Comparison of ENCODE assay signal across 13 mouse cellular contexts in the genomic region with DNA sequence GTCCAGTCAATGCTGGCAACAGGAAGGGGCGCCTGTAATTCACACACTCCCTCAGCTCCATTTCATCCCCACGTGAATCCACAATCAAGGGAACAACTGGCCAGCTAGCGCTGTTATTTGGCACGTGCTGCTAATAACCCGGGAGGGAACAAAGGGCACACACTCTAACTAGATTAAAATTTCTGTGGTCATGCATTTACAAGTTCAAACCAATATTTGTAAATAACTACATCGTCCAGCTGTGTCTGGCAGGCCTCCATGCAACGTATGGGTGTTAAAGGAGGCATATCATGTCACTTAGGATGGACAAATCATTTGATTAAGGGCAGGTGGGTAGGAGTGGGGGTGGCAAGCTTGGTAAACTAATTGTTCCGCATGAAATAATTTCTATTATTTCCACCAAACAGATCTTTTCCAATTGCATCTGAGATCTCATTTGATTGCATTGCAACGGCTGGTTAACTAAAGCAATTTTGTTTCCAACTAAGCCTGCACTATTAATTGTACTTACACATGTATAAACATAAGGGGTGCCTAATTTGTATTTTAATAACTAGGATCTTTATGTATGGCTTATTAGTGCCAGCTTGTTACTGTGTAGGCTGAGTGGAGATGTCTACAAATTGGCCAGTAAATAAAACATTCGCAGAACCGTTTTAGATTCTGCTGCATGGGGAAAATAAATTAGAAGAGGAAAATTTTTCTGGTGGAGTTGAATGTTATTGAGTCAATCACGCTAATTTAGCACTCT.
A peak's percentile ranks its signal among the peaks of the same experiment; 100 is the strongest.
DNase-seq lines count a peak whose midpoint lies in the region; ATAC-seq lines count a peak whose summit lies in the region.
"Had no signal": no experiment of that assay in that cellular context is flagged by ENCODE, and none has a peak within 500 bp of the region (broad histone marks: within the 10 kb centered on the region; RNA-seq: fewer than 3 reads in every experiment).

No protein-coding gene starts in this region.

- peak; percentile 9 for DNase-seq in embryo, embryonic 10.5 days (ENCODE audit: low spot score)
- no peak for DNase-seq in embryo, embryonic 10 days (ENCODE audit: low spot score)
- DNase-seq in kidney, postnatal 4 days: peak; percentile 3 to 6
- peak; percentile 42 for DNase-seq in hindbrain, embryonic 14.5 days (ENCODE audit: low spot score)
- DNase-seq in cerebellum, postnatal 25 days: no peak
- no peak for DNase-seq in right cerebral cortex, postnatal 36 days (ENCODE audit: low spot score in 2 of 2)
- DNase-seq: cerebellum, adult 2 months; thymus, postnatal 14 days had no signal

- no peak; the same call in 1 of the 2 replicates for ATAC-seq in kidney, embryonic 16.5 days (ENCODE audit: low FRiP score, low TSS enrichment)
- ATAC-seq in hindbrain, embryonic 14.5 days (ENCODE audit: low FRiP score): peak; percentile 80; the same call in 1 of the 2 replicates
- ATAC-seq in neural tube, embryonic 12.5 days (ENCODE audit: low FRiP score, low read depth): peak; percentile 84
- ATAC-seq: intestine, embryonic 16.5 days; lung, postnatal 0 days had no signal

- no peak overlapping the region for H3K9ac ChIP-seq in kidney, embryonic 16.5 days (replicated peaks; ENCODE audit: low read length)
- no peak overlapping the region for H3K9ac ChIP-seq in hindbrain, embryonic 14.5 days
- no peak overlapping the region for H3K9ac ChIP-seq in neural tube, embryonic 12.5 days

- H3K27ac ChIP-seq in kidney, embryonic 16.5 days (ENCODE audit: low read length): no peak overlapping the region
- H3K27ac ChIP-seq in hindbrain, embryonic 14.5 days: peak overlapping the region; percentile 46; the same call in 1 of the 2 replicates
- H3K27ac ChIP-seq in neural tube, embryonic 12.5 days: no peak overlapping the region

- WGBS in kidney, embryonic 16.5 days: 50% methylated on average over 12 of the region's 12 CpGs
- 39% methylated on average over 12 of the region's 12 CpGs for WGBS in hindbrain, embryonic 14.5 days
- 55% methylated on average over 12 of the region's 12 CpGs for WGBS in neural tube, embryonic 12.5 days

- no peaks in the 10 kb centered on the region for H3K9me3 ChIP-seq in kidney, embryonic 16.5 days (ENCODE audit: low read length)
- no peaks in the 10 kb centered on the region for H3K9me3 ChIP-seq in hindbrain, embryonic 14.5 days (ENCODE audit: control insufficient read depth, low read length)
- no peaks in the 10 kb centered on the region for H3K9me3 ChIP-seq in neural tube, embryonic 12.5 days

- no peaks in the 10 kb centered on the region for H3K27me3 ChIP-seq in kidney, embryonic 16.5 days (ENCODE audit: insufficient read depth, low read length)
- H3K27me3 ChIP-seq in hindbrain, embryonic 14.5 days (ENCODE audit: control insufficient read depth, insufficient read depth, low read length): no peaks in the 10 kb centered on the region
- H3K27me3 ChIP-seq in neural tube, embryonic 12.5 days (replicated peaks): no peaks in the 10 kb centered on the region

- no peaks in the 10 kb centered on the region; the same call in 1 of the 2 replicates for H3K36me3 ChIP-seq in kidney, embryonic 16.5 days (ENCODE audit: insufficient read depth, low read length)
- H3K36me3 ChIP-seq in hindbrain, embryonic 14.5 days (replicated peaks; ENCODE audit: control insufficient read depth, insufficient read depth): no peaks in the 10 kb centered on the region
- H3K36me3 ChIP-seq in neural tube, embryonic 12.5 days: no peaks in the 10 kb centered on the region

- no peaks in the 10 kb centered on the region for H3K4me1 ChIP-seq in kidney, embryonic 16.5 days (ENCODE audit: insufficient read depth, low read length)
- H3K4me1 ChIP-seq in hindbrain, embryonic 14.5 days (replicated peaks; ENCODE audit: control insufficient read depth, insufficient read depth, low read length): peaks cover 8% of the 10 kb centered on the region
- no peaks in the 10 kb centered on the region for H3K4me1 ChIP-seq in neural tube, embryonic 12.5 days

- no peak overlapping the region for H3K4me2 ChIP-seq in kidney, embryonic 16.5 days (replicated peaks; ENCODE audit: low read depth, low read length)
- H3K4me2 ChIP-seq in hindbrain, embryonic 14.5 days (replicated peaks): peak overlapping the region; percentile 22; the same call in 1 of the 2 replicates
- no peak overlapping the region for H3K4me2 ChIP-seq in neural tube, embryonic 12.5 days (replicated peaks)
- H3K4me2 ChIP-seq: heart, embryonic 11.5 days had no signal

- H3K4me3 ChIP-seq in kidney, embryonic 16.5 days (ENCODE audit: low read length): no peak overlapping the region
- H3K4me3 ChIP-seq in hindbrain, embryonic 14.5 days (replicated peaks; ENCODE audit: low read length): no peak overlapping the region
- H3K4me3 ChIP-seq in neural tube, embryonic 12.5 days: no peak overlapping the region

Comparison
In these comparisons a context has a peak if more than half of its experiments do, and no peak if none do; other contexts are left out.
1. DNase-seq: peak in embryo, embryonic 10.5 days (single experiment), kidney, postnatal 4 days (2 of 2) and hindbrain, embryonic 14.5 days (single experiment); none in embryo, embryonic 10 days (single experiment), cerebellum, postnatal 25 days (0 of 2) and right cerebral cortex, postnatal 36 days (0 of 2).